Mouse (Mus musculus) heart, embryonic 16.5 days (tissue): ENCODE data around the gene Pqlc3. TPM values are rescaled to one million over a fixed set of nuclear protein-coding genes. Genes with fewer than 3 reads are reported as not detected.

Source experiments
- polyA plus RNA-seq: library from polyadenylated mRNA; unstranded; fragments of >200 nt; fragmentation: Nextera tagmentation; extraction: Ambion mirVana; gene quantifications from 2 replicates; pipeline ENCODE4 v1.2.1, GENCODE M21; 2015

The Pqlc3 gene
- polyA plus RNA-seq, 1 experiment from 2014 or later = 8.3 TPM

Other genes with a start within 250 kb of the Pqlc3 start
- gene Greb1, start 199.5 kb downstream of the Pqlc3 start, polyA plus RNA-seq = 0.38 and 0.82 TPM in 2 replicates
- 43.5 and 45.5 TPM in 2 replicates for gene E2f6, start 189.4 kb downstream of the Pqlc3 start, polyA plus RNA-seq
- 16.8 and 20.4 TPM in 2 replicates for gene Rock2, start 105.5 kb downstream of the Pqlc3 start, polyA plus RNA-seq
- gene 2410004P03Rik, start 11.3 kb upstream of the Pqlc3 start, polyA plus RNA-seq = 0.72 and 0.79 TPM in 2 replicates
- gene Kcnf1, start 176.5 kb upstream of the Pqlc3 start, polyA plus RNA-seq = 0.15 and 0.20 TPM in 2 replicates